Mouse (Mus musculus) lung, adult 2 months (tissue): ENCODE measurements around the gene Mrpl2. TPM values are rescaled to one million over a fixed set of nuclear protein-coding genes. Genes with fewer than 3 reads are reported as not detected.

Source experiments
- DNase-seq: peaks from one replicate; pipeline ENCODE4 v3.0.0; 2022
- H3K4me1 ChIP-seq: fragments of 200-500 bp; 2 replicates; pipeline ENCODE4 v1.6.1; 2011; ENCODE audit warnings: low read length; ENCODE audit not compliant: control insufficient read depth, insufficient read depth
- H3K4me3 ChIP-seq: fragments of 200-500 bp; replicated peaks from 2 replicates; pipeline ENCODE3; 2011; ENCODE audit warnings: low read depth, mild to moderate bottlenecking, control low read depth, low read length; ENCODE audit errors: extremely low read depth
- CTCF ChIP-seq: fragments of 200-500 bp; IDR thresholded peaks from 2 replicates; pipeline ENCODE4 v1.5.1; 2011; ENCODE audit warnings: mild to moderate bottlenecking, low read length, control low read depth; ENCODE audit not compliant: insufficient read depth
- POLR2A ChIP-seq: fragments of 200-500 bp; IDR thresholded peaks from 2 replicates; pipeline ENCODE4 v1.6.1; 2011; ENCODE audit warnings: low read depth, mild to moderate bottlenecking, control low read depth, low read length, borderline replicate concordance; ENCODE audit errors: extremely low read depth
- WGBS: fragments of 180-500 bp; shearing (Covaris S2); methylation state at CpG from one replicate; pipeline ENCODE4 v1.1.7; 2018; 5-methylcytosine and 5-hydroxymethylcytosine counted together
- polyA plus RNA-seq: library from polyadenylated mRNA; depleted of rRNA; stranded (reverse); fragments of >200 nt; gene quantifications from 2 replicates; pipeline ENCODE4 v1.2.3, GENCODE M21; 2012; rRNA removed

Mrpl2 gene
- polyA plus RNA-seq = 52.1 and 61.5 TPM in 2 replicates

- TF ChIP-seq CTCF (no peak), POLR2A (peak; percentile 90)
- peak; percentile 99 for DNase-seq
- Histone ChIP-seq H3K4me1 (peaks cover 12% of the 10 kb centered on the region), H3K4me3 (peak within 1 kb of the TSS; percentile 90)
- WGBS = under 1% methylated on average over 53 of the region's 53 CpGs
Measured at GRCm38 (mm10) chr17:46645561-46646321, at the start of gene Mrpl2, which contains the start of gene Klc4. TSS of gene Mrpl2 (plus strand) at chr17:46646229. TSS of gene Klc4 (minus strand) at chr17:46646022.

GRCm38 (mm10) chr17:46597956-46598355 is 48.1 kb upstream of the Mrpl2 start:
- 79% methylated on average over 11 of the region's 11 CpGs for WGBS
- TF ChIP-seq POLR2A = no peak
- no peak for TF ChIP-seq CTCF
- Histone ChIP-seq H3K4me1 (peaks cover 2% of the 10 kb centered on the region), H3K4me3 (no peak overlapping the region)
- no peak for DNase-seq

- Histone ChIP-seq H3K4me1 (peaks cover 2% of the 10 kb centered on the region), H3K4me3 (no peak overlapping the region)
- WGBS = 81% methylated on average over 4 of the region's 4 CpGs
- no peak for TF ChIP-seq CTCF
- no peak for TF ChIP-seq POLR2A
- no peak for DNase-seq
Measured at GRCm38 (mm10) chr17:46598963-46599362, 47.1 kb upstream of the Mrpl2 start.

GRCm38 (mm10) chr17:46600569-46600968 is 45.5 kb upstream of the Mrpl2 start:
- no peak for TF ChIP-seq POLR2A
- TF ChIP-seq CTCF = no peak
- DNase-seq = no peak
- WGBS = 67% methylated on average over 2 of the region's 2 CpGs
- Histone ChIP-seq H3K4me3 (no peak overlapping the region), H3K4me1 (peaks cover 2% of the 10 kb centered on the region)

- TF ChIP-seq CTCF (no peak), POLR2A (no peak)
- WGBS = 22% methylated on average over 9 of the region's 9 CpGs
- DNase-seq = no peak
Measured at GRCm38 (mm10) chr17:46602212-46602611, 43.8 kb upstream of the Mrpl2 start.

GRCm38 (mm10) chr17:46603229-46603628 is 42.8 kb upstream of the Mrpl2 start:
- 96% methylated on average over 4 of the region's 4 CpGs for WGBS
- no peak for DNase-seq
- Histone ChIP-seq H3K4me3 (no peak overlapping the region), H3K4me1 (peaks cover 2% of the 10 kb centered on the region)
- TF ChIP-seq POLR2A (no peak), CTCF (no peak)

More at GRCm38 (mm10) chr17:46602212-46602611, 43.8 kb upstream of the Mrpl2 start:
- Histone ChIP-seq H3K4me1 (peaks cover 2% of the 10 kb centered on the region), H3K4me3 (no peak overlapping the region)

GRCm38 (mm10) chr17:46605126-46605525 is 40.9 kb upstream of the Mrpl2 start:
- no peak for TF ChIP-seq POLR2A
- no peak for TF ChIP-seq CTCF
- H3K4me3 ChIP-seq = no peak overlapping the region
- 71% methylated on average over 5 of the region's 5 CpGs for WGBS
- no peak for DNase-seq
- peaks cover 2% of the 10 kb centered on the region for H3K4me1 ChIP-seq

GRCm38 (mm10) chr17:46605987-46606386 is 40.0 kb upstream of the Mrpl2 start:
- TF ChIP-seq CTCF (no peak), POLR2A (no peak)

GRCm38 (mm10) chr17:46609721-46610514 is 36.1 kb upstream of the Mrpl2 start:
- 12% methylated on average over 15 of the region's 15 CpGs for WGBS
- no peak for TF ChIP-seq CTCF
- peak; percentile 56; the same call in 1 of the 2 replicates for TF ChIP-seq POLR2A
- H3K4me3 ChIP-seq = peak overlapping the region; percentile 36
- DNase-seq = peak; percentile 48
- peaks cover 11% of the 10 kb centered on the region for H3K4me1 ChIP-seq

More at GRCm38 (mm10) chr17:46605987-46606386, 40.0 kb upstream of the Mrpl2 start:
- no peak for DNase-seq
- H3K4me1 ChIP-seq = peaks cover 2% of the 10 kb centered on the region
- WGBS = 63% methylated on average over 12 of the region's 12 CpGs
- no peak overlapping the region for H3K4me3 ChIP-seq

- H3K4me3 ChIP-seq = no peak overlapping the region
- WGBS = 88% methylated on average over 6 of the region's 6 CpGs
- TF ChIP-seq POLR2A (no peak), CTCF (no peak)
- peaks cover 11% of the 10 kb centered on the region for H3K4me1 ChIP-seq
- DNase-seq = no peak
Measured at GRCm38 (mm10) chr17:46611316-46611715, 34.7 kb upstream of the Mrpl2 start.
